Mouse (Mus musculus) layer of hippocampus, adult 9-11 months (tissue): ENCODE measurements around the gene Rad54l.

ENCODE experiments used
- DNase-seq: peaks from one replicate; pipeline ENCODE4 v3.0.0; 2022

Gene Rad54l

DNA sequence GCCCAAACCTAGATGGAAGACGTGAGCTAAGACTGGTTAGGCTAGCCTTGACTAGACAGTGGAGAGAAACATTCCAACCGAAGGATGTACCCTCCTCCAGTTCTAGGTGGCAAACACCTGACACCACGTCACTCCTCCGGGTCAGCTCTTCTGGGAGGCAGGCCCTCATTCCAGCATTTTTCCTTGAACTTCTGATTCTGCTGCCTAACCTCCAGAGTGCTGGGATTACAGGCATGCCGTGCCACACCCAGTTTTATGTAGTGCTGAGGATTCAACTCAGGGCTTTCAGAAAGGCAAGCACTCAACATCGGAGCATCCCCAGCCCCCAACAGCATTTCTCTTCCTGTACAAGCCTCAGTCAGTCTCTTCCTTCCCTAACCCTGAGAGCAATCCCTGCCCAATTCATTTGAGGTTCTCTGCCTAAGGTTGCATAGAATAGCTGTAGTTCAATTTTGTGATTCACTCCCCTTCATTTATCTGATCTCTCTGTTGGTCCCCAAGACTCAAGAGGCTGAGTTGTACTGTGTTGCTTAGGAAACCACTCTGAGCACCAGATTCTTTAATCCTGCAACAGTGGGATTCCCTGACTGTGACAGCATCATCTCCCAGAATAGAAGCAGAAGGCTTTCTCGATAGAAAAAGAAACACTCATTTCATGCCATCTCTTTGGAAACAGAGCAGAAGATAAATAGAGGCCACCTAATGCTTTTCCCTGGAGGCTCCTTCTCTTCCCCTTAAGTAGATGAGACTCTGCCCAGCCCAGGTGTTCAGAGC, 17.5 kb upstream of the Rad54l start:
- DNase-seq = no peak

GRCm38 (mm10) chr4:116137421-116137996, 14.0 kb upstream of the Rad54l start:
- DNase-seq = no peak

GRCm38 (mm10) chr4:116134990-116135389, 11.5 kb upstream of the Rad54l start:
- no peak for DNase-seq

- no peak for DNase-seq
Measured at GRCm38 (mm10) chr4:116133126-116133525, 9.6 kb upstream of the Rad54l start.

- DNase-seq = no peak
Measured at GRCm38 (mm10) chr4:116127956-116128355, 4.5 kb upstream of the Rad54l start.

DNA sequence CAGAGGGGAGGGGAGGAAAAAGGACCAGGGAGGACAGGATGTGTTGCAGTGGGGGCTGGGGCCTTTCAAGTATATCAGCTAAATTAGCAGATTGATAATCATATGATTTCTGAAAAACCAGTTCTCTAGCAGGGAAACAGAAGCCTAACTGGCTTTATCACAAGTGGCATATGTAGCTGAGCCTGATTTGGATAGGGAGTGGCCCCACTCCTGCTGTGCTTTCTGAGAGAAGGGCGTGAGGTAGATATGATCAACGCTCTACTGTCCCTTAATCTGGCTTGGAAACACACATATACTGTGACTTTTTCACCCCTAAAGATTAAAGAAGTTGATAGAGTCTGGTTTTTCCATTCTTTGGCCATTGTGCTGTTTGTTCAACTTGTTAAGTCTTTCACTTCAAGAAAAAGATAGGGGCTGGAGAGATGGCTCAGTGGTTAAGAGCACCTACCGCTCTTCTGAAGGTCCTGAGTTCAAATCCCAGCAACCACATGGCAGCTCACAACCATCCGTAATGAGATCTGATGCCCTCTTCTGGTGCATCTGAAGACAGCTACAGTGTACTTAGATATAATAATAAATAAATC, 2.4 kb upstream of the Rad54l start:
- DNase-seq = peak; percentile 32

DNA sequence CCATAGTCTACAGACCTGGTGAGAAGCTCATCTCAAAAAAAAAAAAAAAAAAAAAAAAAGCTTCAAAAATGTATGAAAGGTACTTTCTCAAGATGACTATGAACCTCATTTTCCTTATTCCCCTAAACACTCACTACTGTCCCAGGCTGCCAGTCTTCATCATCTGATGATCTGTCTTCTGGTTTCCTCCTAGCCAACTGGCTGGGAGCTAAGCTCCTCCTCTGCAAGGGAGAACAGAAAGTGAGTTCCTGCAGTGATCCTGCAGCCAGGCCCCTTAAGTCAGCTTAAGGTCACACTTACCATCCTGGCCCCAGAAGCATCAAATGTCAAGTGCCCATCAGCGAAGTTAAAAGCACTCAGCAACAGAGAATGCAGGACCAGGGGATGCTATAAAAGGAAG, 728 bp downstream of the Rad54l start:
- no peak for DNase-seq

GRCm38 (mm10) chr4:116111486-116111885, 12.0 kb downstream of the Rad54l start:
- no peak for DNase-seq

GRCm38 (mm10) chr4:116110695-116111094, 12.8 kb downstream of the Rad54l start:
- DNase-seq = no peak

DNA sequence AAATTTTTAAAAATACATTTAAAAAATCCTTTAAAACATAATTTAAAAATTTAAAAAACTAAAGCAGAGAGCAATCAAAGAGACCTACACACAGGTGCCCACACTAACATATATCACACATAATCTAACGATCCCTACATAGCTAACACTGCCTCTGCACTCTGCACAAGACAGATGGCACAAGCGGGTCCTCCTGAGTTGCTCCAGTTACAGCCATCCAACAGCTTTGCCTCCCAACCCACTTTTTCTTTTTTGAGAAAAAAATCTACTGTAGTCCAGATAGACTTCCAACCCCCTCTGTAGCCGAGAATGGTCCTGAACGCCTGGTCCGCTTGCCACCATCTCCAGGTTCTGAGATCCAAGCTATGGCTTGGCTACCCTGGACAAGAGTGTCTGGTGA, 18.2 kb downstream of the Rad54l start:
- no peak for DNase-seq

GRCm38 (mm10) chr4:116100959-116101358, 22.5 kb downstream of the Rad54l start:
- no peak for DNase-seq

DNA sequence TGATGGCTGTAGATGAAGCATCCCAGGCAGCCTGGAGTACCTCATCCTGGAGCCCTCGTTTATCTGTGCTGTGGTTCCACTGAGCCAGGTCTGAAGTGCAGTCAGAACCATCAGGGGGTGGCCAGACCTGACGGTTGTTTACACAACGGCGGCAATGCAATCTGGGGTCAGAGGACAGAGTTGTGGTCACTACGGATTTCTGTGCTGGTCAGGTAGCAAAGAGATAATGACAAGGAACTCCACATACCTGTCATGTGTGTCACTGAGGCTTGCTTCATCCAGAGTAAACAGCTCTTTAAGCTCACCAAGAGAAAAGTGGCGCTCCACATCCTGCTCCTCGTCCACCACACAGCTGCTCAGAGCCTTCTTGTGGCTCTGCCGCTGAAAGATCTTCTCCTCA, 26.3 kb downstream of the Rad54l start:
- no peak for DNase-seq

DNA sequence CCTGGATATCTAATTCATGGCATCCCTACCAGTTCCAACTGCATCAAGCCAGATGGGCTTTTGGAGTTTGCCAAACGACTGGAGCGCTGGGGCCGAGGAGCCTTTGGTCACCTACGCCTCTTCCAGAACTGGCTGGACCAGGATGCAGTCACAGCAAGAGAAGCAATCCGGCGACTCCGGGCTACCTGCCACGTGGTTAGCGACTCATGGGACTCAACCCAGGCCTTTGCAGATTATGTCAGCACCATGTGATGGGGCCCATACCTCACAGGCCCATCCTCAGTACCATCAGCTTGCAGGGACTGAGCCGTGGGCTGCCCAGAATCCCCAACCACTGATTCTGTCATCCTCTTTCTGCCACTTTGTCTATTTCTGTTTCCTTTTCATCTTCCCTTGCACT, 27.2 kb downstream of the Rad54l start:
- DNase-seq = no peak

DNA sequence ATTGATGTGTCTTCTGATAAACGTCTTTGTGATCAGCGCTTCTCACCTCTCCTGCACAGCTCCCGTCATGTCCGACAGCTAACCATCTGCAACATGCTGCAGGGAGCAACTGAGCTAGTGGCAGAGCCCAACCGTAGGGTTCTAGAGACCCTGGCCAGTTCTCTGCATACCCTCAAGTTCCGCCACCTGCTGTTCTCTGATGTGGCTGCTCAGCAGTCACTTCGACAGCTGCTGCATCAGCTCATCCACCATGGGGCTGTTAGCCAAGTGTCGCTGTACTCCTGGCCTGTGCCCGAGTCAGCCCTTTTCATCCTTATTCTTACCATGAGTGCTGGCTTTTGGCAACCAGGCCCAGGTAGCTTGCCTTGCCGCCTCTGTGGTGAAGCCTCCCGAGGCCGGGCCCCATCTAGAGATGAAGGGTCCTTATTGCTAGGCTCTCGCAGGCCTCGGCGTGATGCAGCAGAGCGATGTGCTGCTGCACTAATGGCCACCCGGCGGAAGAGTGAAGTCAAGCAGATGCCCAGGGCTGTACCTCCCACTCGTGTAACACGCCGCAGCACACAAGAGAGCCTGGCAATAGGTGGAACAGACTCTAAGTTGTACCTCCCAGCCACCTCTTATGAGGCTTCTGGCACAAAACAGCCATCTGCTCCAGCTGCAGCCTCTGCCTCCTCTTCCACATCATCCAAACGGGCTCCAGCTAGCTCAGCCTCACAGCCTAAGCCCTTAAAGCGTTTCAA, 34.8 kb downstream of the Rad54l start:
- DNase-seq = no peak

- DNase-seq = no peak
Measured at GRCm38 (mm10) chr4:116077240-116078095, 46.0 kb downstream of the Rad54l start.

GRCm38 (mm10) chr4:116076369-116077231, 46.9 kb downstream of the Rad54l start:
- DNase-seq = peak; percentile 20

GRCm38 (mm10) chr4:116075631-116076368, 47.7 kb downstream of the Rad54l start:
- DNase-seq = peak; percentile 36

DNA sequence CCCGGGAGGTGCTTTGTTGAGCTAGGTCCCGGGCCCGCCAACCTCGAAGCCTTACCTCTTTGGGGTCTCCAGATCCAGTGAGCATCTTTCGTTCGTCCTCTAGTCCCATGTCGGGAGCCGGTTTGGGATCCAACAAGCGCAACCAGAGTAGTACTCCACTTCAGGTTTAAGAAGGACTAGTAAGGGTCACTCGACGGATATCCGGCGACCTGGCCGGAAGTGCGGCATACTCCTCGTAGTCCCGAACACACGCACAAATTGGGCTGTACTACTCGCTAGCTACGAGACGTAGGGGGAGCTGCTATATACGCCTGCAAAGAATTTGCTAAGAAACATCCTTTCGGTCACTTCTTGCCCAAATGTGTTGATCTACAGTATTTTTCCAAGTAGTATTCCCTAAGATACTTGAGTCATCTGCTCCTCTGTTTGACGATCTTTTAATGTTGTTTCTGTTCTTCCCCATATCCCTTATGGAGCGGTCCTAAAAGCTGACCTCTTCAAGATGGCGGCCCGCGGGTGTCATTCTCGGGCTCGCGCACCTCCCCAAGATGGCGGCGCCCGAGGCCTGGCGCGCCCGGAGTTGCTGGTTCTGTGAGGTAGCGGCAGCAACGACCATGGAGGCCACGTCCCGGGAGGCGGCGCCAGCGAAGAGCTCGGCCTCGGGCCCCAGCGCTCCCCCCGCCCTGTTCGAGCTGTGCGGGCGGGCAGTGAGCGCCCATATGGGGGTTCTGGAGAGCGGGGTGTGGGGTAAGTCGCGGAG, 48.4 kb downstream of the Rad54l start, which contains the start of the genes Uqcrh and Lrrc41:
TSS of gene Uqcrh (minus strand) at position 211 of the 760 bp plus-strand sequence.
TSS of gene Lrrc41 (plus strand) at position 409 of the 760 bp plus-strand sequence.
- DNase-seq = peak; percentile 96

DNA sequence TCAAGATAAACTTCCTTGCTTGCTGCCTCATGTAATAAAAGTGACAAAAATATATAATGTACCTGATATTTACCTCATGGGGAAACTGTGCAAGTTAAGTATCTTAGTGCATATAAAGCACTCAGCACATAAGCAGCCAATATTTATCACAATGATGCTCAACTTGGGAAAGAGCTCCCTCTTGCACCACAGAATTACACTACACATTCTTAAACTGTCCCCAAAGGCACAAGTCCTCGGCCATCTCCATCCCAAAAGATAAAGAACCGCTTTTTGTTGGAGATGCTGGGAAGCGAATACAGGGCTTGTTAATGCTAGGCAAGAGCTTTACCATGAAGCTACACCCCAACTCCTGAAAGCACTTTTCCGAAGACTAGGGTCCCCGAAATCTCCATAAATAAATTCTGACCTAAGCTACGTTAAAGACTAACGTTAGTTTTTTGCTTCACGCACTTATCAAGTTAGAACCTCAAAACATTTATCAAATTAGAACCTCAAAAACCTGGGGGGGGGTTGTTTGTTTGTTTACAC, 49.3 kb downstream of the Rad54l start:
- no peak for DNase-seq

DNA sequence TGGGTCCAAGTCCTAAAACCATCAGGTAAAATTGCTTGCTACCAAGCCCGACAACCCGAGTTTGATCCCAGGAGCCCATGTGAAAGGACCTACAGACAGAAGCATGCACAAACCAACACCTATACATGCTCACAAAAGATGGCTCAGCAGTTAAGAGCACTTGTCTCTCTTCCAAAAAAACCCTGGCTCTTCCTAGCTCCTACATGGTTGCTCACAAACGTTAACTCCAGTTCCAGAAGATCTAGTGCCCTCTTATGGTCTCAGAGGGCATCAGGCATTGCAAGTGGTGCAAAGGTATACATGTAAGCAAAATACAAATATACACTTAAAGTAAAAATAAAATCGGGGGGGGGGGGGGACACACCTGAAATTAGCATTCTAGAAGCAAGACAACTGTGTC, 50.3 kb downstream of the Rad54l start:
- DNase-seq = no peak
